Mouse (Mus musculus): ENCODE data around the gene Frk.
"Not testable (repeated sequence)": the region's sequence is repeated elsewhere in the genome, so short reads cannot be mapped to it uniquely, and the experiment has no call there.

The Frk gene

DNA sequence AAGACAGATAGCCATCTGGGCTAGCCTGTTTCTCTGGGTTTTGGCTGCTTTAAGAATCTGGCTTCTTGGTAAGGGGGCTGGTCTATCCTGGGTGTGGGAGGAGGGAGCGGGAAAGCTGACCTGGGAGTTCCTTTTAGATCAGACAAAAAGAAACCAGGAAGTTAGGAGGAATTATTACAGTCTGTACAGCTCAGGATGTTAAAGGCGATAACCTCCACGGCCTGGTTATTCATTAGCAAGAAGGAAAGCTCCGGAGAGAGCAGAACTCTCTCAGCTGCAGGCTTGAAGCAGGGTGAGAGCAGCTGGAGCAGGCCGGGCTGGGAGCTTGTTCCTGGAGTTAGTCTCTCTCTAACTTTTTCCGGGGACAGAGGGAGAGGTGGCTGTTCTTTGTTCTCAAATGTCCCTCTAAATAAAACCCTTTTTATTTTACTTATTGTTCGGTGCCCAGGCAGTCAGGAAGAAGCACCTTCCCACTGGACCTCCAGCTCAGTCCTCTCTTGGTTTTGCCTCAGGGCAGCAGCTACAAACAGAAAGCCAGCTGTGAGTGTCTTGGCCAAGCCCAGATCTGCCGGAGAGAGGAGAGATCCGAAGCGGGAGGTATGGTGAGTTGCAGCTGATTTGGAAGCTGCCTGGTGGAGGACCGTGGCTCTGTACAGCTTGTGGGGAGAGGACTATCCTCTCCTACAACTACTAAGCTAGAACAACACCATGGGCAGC is at the start of gene Frk:
Gene Frk, plus strand, starts transcription at position 103 of the 717 bp plus-strand sequence.
- no peak for DNase-seq

DNA sequence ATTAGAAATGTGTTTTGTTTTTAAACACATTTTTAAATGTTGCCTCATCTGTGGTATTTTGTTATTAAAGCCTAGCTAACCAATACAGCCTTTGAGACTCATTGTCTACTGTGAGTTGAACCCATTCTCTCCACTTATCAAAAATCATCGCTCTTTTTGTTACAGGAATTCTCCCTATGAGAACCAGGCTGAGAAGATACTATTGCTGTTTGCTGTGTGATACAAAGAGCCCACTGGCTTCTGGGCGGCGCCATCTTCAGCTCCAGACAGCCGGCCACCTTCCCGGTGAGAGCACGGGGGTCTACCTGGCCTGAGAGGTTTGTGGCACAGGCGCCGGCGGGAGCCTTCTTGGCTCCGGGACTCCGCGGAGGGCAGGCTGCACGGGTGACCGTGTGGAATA is 49.0 kb upstream of the Frk start:
- not testable (repeated sequence) for DNase-seq

DNA sequence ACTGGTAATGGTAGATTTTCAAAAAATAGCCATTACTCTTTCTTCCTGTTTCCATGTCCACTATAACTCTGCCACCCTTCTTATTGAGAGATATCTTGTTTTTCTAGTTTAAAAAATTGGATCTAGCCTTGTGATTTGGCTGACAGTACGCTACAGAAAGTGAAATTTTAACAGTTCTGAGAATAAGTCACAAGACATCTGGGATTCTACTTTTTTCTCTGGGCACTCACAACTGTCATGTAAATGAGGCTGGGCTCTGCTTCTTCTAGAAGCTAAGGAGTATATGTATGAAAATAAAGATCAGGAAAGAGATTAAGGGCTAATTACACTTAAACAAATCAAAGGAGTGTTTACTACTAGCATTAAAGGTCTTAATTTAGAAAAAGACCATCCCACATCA is 33.7 kb upstream of the Frk start:
- DNase-seq: no peak

DNA sequence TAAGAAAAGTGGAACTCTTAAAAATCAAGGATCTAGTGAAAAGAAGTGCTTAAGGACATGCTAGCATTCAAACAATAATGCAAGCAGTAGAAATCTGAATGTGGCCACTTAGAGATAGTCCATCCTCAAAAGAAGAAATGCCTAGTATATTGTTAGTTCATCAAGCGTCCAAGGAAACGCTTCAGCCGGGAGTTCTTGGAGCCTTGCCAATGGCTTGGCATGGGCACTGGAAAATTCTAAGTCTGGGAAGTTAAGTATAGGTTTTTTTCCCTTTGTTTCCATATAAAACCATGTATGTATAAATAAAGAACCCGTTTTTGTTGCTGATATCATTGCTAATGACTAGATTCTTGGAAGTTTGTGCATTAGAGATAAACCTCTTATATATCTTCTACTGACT is 21.7 kb upstream of the Frk start:
- no peak for DNase-seq

DNA sequence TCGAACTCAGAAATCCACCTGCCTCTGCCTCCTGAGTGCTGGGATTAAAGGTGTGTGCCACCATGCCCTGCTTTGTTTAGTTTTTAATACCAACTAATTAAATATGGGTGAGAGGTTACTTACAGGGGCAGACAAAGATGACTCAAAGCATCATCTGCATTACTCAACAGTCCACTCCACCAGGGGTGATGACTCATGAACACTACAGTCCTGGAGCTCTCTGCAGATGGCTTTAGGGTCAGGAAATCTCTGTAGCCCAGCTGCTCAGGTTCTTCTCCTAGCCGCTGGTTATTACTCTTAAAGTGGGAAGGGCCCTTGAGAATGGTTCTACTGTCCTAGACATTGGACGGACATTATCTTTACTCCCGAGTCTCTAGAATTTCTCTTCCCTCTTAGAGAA is 18.9 kb upstream of the Frk start:
- no peak for DNase-seq

DNA sequence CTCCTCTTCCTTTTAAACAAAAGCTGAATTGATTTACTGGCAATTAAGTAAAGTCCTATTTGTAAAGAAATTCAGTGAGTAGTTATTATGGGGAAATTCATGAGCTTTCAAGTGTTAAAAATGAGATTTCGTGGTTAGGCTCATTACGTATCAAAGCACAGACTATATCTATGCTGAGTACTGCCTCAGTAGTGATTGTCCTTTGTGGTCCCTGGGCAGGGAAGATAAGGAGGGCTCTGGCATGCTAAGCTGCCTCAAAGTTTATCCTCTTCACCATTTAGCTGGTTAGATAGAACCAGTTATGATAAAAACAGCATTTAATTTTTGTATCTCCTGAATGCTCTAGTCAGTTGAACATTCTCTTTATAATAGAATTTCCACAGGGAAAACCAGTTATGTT is 14.2 kb upstream of the Frk start:
- DNase-seq: no peak

DNA sequence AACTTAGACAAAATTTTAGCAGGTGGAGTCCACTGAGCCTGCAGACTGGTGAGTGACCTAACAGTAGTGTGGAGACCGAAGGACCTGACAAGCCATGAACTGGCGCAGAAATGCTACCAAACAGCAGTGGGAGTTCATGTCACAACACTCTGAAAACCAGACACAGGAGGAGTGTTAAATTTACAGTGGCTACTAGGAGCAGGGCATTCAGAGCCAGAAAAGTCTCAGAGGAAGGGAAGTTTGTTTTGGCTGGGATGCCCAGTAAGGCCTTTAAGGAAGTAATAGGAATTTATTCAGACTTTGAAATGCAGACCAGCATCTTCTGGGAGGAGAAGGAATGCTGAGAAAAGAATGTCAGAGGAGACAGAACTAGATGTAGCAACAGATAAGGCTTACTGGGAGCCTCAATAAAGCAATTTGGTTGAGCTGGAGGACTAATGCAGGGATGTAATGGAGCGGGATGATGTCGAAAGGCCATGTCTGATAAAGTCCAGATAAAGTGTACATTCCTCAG is 3.2 kb upstream of the Frk start:
- DNase-seq: no peak

DNA sequence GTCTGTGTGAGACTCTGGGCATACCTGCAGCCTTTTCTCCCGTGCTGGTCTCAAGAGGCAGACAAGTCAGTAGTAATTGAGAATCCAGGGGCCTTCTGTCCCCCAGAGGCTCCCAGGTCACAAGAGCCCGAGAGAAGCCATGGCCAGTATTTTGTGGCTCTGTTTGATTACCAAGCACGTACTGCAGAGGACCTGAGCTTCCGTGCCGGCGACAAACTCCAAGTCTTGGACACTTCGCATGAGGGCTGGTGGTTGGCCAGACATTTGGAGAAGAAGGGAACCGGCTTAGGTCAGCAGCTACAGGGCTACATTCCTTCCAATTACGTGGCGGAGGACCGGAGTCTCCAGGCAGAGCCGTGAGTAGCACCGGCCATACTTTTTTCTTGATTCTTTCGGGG is 814 bp downstream of the Frk start:
- DNase-seq: no peak

DNA sequence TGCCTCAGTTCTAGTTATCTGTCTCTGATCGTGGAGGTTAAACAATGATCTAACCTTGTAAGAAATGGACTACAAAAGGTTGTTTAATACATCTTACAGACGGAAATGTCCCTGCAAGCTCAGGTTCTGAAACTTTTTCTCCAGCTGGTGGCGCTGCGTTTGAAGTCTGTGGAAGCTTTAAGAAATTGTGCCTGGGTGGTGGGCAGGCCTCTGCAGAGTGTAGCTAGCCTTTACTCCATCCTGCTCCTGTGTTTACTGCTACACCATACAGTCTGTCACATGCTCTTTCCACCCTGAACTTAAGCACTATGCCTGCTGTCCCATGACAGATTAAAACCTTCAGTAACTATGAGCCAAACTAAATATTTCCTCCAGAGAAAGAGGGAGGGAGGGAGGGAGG is 1.9 kb downstream of the Frk start:
- DNase-seq: no peak

DNA sequence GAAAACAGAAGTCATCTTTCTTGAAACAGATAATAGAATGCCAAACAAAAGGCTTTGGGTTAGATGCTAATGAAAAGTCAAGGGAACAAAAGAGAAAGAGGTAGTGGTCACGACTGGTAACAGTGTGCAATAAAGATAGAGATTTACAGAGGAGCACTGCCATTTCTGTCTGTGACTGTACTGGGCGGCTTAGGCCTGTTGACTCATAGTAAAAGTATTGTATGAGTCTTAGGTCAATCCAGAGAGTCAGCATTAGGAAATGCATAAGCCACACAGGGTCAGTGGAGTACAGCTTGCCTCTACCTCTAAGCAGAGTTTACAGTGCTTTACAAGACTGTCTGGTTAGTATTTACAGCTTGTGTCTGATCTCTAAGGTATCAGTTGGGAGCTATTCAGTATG is 24.6 kb downstream of the Frk start:
- DNase-seq: no peak

DNA sequence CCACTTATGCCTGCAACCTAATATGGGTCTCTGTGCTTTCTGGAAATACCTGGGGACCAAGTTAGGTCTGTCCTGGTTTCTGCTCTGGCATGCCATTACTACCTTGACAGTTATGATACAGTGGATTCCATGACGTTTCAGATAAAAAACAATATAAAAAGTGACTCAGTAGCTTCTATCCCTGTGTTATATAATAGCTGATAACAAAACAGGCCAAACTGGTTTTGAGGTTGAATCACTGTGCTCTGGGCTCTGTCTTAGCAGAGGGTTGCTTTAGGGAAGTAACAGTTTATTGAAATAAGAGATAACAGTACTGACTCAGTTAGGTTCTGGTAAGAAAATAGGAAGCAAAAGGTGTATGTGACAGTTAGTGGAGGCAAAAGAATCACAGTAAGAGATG is 25.4 kb downstream of the Frk start:
- no peak for DNase-seq

DNA sequence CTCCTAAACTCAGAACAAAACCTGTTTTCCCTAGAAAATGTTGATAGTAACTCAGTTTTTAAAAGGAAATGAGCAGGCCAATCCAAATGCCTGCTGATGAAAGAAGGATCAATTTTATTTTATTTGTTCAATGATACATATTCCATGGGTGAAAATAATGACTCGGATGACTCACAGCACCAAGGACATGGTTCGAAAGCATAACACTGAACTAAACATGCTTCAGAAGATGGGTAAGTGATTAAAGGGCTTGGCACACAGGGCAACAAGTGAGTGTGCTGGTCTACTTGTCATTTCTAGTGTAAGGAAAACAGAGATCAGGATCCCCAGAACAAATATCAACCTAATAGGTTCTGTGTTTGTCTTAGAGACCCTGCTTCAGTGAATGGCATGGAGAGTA is 26.1 kb downstream of the Frk start:
- no peak for DNase-seq

DNA sequence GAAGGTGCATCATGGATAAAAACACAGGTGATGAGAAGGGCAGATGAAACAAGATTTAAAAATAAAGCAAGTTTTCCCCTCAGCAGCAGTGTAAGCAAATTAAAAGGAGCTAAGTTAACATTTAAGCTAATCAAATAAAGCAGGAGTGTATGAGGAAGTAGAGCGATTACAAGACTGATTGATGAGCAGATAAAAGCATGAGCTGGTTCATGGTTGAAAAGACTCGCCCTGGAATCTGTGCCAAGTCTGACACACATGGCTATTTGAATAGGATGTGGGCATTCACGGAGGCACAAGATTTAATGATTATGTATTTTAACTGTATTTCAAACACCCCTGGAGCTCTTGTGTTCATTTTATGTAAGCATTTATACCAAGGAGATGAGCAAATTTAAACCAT is 28.0 kb downstream of the Frk start:
- no peak for DNase-seq

DNA sequence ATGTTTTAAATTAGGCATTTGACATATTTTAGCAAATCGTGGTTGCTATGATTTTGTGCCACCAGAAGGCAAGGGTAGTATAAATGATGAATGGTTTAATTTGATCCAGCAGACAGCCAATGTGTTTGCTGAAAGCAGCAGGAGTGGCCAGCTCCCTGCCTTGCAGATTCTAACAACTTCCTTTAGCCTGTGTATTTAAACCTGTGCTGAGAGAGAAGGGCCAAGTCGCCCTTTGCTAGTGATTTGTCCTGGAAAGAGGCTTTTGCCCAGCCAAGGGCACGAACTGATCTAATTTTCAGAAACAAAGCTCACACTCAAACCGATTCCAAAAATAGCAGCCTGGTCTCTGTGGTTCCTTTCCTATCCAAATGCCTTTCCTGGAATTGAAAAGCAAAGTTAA is 29.4 kb downstream of the Frk start:
- no peak for DNase-seq

DNA sequence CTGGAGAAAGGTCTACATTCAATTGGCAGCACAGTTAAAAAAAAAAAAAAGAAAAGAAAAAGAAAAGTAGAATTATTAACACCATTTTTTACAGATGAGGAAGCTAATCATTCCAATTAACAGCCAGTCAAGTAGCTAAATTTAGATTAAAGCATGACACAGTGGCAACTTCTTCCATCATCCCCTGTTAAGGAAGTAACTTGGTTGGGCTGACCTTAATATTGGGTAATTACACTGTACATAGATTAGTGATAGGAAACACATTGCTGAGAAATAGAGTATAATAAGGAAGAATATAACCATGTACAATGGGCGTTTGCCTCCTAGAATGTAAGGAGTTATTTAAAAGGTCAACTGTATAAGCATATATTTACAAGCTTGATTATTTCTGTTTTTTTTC is 42.4 kb downstream of the Frk start:
- no peak for DNase-seq

DNA sequence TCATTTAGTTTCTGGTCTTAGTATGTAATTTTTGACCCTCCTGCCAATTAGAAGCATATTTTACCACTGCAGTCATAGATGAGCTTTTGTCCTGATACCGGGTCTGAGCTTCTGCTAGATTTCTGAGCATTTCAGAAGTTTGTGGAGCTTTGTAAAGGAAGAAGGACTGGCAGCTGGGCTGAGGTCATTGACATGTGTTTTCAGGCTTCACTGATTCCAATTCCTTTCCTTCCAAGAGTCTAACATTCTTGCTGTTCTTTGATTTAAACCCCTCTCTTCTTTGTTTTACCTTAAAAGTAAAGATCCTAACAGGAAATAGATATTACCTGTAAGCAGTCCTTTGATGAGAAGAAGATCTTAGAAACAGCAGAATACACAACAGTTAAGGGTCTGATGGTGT is 48.6 kb downstream of the Frk start:
- no peak for DNase-seq

DNA sequence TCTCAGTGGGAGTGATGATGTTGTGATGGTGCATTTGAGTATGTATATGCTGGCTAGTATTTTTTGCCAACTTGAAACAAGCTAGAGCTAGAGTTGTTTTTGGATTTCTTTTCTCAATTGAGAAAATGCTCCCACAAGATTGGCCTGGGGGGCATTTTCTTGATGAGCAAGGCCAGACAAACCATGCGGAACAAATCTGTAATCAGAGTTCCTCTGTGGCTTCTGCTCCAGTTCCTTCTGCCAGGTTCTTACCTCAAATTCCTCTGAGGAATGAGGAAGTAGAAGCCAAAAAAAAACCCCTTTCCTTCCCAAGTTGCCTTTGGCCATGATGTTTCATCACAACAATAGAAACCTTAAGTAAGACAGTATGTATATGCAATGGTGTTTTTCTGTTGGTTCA is 49.3 kb downstream of the Frk start:
- no peak for DNase-seq

DNA sequence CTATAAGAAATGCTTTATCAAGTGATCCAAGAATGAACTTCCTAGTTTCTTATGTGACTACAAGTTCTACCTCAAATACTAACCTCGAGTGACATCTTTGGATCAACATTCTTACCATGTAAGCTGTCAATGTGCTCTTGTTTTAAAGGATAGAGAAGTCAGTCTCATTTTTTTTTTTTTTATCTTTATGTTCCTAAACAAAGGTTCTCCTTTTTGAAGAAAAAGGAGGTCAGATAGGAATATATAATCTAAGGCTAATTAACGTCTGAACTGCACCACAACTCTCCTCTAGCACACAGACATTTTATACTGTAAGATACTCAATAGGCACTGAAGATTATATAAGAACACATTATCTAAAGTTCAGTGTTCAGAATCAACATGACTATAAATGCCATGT is 57.5 kb downstream of the Frk start:
- DNase-seq: no peak

DNA sequence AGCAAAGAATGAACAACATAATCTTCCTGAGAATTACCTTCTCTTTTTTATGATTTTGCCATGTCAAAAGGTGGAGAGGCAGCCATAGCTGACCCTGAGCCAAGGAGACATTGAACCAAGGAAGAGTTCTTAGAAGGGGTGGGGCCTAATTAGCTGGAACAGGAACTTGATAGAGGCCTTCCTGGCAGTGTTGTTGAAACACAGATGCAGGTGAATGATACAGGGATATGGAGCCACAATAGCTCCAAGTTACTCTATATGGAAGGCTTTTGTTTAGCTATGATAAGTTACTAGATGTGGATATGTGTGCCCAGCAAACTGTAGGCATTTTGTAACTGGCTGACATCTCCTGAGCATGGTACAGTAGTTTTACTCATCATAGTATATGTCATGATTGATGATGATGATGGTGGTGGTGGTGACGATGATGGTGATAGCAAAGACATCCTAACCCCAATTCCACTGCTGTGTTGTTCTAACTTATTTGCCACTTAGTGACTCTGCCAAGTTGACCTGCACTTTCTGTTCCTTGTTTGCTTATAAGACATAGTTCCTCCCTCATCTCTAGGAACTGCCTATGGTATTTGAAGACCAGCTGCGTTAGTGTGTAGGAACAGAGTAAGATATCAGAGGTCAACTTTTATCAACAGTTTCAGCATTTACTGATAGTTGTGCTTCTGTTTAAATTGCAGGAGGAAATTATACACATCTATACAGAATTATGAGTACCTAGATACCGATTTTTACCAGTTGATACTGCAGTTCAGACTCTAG is 58.7 kb downstream of the Frk start:
- no peak for DNase-seq

DNA sequence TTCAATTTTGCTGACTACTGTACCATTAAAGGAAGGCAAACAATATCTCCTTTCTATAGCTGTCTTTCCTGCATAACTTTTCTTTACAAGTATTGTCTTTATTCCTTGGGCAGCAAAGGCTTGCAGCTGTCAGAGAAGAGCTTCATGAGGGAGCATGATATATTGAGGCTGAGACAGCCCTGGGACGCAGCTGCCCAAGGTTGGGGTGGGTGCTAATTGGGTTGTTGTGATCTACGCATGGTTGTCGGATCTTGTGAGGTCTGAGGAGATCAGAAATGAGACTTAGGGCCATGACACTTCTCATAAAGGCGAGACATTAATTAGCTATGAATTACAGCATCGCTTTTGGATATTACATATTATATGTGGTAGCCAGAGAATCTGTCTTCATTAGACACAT is 67.4 kb downstream of the Frk start:
- DNase-seq: no peak

DNA sequence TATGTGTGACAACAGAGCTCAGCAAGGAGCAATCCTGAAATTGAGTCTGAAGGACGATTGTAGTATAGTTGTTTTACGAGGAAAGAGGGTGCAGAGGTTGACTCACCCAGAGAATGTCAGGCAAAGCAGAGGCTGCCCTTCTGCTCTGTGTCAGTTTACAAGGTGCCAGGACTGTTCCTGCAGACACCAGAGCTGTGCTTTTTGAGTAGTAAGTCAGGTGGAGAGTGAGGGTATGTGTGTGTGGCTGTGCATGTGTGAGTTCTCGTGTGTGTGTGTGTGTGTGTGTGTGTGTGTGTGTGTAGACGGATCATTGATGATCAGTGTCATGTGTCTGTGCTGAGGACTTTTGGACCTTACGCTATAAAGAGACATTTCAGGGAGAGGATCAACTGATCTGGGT is 68.4 kb downstream of the Frk start:
- no peak for DNase-seq

DNA sequence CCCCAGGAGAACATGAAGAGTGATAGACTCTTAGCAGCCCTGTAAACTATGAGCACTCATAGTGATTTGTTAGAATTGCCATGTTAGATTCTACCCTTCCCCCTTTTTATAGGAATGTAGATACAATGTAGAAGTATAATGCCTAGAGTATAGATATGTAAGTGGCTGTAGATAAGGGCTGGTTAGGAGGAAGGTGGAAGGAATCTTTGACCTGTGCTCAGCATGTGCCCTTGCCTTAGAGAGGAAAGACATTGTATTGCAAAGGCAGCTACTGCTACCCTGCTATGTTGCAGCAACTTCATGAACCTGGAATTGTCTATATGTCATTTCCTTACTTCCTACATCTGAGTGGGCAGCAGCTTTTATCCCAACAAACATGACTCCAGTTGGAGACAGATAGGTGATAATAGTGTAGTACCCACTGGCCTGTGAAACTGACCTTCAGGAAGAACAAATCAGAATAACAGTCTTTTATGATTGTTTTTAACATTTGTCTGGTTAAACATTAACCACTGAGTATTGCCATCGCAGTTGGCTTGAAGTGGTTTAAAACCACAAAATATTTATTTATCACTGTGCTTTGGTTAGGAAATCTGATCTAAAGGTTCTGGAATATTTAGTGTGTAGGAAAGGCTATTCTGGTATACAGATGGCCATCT is 80.4 kb downstream of the Frk start:
- no peak for DNase-seq

DNA sequence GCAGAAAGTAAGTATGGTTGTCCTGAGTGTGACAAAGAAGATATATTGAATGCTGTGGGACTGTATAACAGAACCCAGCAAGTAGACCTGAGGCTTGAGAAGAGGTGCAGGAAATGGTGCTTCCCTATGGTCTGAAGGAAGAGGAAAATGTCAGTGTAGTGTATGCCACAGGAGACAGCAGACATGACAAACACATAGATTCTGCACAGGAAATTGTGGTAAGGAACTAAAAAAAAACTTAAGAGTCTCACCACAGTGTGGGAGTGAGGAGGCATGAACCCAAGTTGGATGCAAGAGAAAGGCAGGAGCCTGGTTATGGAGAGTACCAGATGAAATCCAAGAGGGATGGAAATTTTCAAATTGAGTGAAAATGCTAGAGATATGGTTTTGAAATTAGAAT is 132.3 kb downstream of the Frk start:
- no peak for DNase-seq

DNA sequence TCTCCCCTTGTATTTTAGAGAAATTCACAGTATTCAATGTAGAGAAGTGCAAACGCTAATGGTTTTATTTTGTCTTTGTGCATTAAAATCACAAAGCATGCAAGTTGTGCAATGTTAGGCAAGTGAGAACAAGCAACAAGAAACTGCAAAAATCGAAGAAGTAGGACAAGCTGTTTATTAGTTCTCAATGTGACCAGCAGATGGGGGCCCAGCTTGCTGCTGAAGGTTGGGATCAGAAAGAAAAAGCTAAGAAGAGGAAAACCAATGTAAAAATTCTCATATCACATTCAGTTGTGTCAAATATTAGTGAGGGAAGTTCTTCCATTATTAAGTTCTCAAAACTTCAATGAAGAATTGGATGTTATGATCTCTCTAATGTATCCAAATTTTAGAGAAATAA is 134.0 kb downstream of the Frk start:
- DNase-seq: peak; percentile 5
